Mouse (Mus musculus) spleen, embryonic (tissue): ENCODE data around the gene Itga2b.

Experiments
- CTCF ChIA-PET: fragments of 350-600 bp; sonication (Branson Sonifier 250); formaldehyde crosslinking; loops from one replicate; lab custom pipeline; 2022; lab: Charles Lee

Gene Itga2b

DNA sequence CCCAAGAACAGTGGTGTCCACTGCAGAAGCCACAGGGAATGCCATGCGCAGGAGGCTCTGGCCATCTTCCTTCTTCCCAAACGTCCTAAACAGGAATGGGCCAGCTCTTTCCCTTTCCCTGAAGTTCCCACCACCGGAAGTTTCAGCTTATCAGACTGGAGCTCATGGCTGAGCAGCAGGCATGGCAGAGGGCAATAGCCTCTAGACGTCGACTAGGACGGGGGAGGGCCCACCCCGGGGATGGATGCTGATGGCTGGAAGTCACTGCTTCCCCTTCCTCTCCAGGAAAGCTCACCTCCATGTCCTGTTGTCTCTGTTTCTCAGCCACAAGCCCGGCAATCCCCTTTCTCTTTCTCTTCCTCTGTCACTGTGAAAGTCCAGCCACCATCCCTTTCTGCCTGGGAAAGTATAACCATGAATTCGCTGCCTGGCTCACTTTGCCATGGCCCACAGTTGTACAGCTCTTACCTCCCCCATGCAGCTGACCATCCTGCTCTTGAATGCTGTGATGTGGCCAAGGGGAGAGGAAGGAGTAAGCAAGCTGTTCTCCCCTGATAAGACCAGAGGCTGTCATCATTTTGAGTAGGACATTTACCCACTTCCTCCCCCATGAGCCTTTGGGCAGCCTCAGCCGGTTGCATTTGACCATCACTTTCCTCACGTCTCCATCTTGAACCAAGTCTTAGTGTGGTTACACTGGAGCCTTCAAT is at the start of gene Itga2b:
TSS of gene Itga2b (minus strand) at position 475 of the 710 bp plus-strand sequence.
- CTCF ChIA-PET, result no interaction called here

DNA sequence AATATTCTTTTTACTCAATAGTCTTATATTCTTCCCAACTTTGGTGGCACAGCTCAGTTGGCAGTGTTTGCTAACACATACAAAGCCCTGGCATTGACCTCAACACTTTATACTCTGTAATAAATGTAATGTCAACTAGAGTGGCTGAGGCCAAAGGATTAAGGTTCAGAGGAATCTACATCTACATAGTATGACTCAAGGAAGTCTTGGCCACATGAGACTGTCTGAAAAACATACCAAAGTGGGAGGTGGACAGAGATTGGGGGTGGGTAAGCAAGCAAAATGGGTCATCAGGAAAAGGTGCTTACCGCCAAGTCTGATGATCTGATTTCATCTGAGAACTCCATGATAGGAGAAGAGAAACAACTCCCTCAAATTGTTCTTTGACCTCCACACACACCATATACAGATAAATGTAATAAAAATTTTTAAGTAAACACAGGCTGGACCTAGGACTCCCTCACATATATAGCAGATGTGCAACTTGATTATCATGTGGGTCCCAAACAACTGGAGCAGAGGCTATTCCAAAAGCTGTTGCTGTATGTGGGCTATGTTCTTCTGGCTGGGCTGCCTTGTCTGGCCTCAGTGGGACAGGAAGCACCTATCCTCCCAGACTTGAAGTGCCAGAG is 45.0 kb upstream of the Itga2b start:
- CTCF ChIA-PET, result no interaction called here

DNA sequence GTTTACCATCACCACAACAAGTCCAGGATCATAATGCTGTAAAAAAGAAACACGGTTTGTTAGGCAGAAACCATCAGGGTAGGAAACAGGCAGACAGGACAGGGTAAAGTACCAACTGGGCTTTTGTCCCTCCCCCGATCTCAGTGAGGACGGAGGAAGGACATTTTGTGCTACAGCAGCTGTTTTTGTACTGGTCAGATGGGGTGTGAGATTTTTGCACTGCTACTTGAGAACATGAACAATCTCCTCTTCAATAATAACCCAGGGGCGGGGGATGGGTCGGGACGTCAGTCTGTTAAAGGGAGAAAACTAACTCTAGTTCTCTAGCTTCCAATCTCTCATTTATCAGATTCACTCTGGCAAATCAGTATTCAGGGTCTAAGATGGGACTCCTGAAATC is 40.3 kb upstream of the Itga2b start:
- CTCF ChIA-PET, result no interaction called here

DNA sequence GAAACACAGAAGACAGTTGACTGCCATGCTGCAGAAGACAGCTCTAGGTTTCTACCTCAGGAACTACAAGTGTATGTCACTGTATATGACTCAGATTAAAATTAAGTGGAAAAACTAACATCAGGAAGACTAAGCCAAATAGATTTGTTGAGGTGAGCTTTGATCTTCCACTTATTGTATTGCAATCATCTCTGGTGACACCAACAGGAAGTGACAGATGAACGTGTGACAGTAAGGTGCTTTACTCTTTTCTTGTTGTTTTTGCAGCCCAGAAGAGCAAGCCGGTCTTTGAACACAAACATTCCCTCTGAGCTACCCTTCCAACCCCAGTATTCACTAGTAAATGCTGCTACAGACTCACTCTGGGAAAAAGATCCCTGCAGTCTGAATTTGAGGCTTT is 26.8 kb upstream of the Itga2b start:
- CTCF ChIA-PET, result no interaction called here

DNA sequence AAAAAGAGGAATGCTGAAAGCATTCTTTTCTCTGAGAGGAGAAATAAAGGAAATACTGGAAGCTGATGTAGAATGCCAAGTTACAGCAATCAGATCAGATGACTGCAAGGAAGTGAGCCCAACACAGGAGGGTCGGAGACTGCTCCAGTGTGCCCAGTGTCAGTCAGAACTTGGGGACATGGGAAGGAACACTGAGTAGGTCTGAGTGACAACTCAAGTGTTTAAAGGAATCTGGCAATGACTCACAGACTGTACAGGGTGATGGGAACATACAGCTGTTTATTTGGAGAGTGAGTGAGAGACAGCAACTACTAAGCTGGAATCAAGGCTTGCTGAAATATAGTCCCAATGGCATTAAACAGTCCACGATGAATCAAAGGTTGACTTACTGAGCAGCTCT is 26.3 kb upstream of the Itga2b start:
- CTCF ChIA-PET, result no interaction called here

DNA sequence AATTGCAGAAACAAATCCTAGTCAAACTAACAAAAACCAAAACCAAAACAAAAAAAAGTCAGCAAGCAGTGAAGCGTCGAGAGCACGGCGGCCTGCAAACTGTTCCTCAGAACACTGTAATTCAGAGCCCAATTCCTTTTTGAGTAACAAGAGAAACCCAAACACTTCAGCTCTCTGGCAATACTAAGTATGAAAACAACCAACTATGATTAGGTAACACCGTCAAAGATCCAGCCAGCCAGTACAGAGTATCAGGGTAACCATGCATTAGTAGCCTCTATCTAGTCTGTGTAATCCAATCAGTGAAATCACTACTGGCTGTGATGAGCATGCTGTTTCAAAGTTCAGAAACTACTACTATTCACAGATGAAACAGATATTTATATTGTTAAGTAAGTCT is 25.8 kb upstream of the Itga2b start:
- CTCF ChIA-PET, result no interaction called here

DNA sequence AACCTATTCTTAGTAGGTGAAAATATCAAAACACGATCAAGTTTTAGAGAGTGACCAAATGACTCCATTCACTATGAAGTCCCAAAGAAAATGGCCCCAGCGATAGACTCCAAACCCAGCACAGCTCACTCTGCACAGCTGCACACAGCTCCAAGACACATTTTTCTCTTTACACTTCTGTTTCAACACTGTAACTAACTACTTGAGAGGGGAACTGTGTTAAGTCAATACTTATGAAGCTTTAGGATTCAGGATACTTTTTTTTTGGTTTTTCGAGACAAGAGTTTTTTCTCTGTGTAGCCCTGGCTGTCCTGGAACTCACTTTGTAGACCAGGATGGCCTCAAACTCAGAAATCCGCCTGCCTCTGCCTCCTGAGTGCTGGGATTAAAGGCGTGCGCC is 25.2 kb upstream of the Itga2b start:
- CTCF ChIA-PET, result interaction anchor here (0.6 kb wide), 1 partner anchor 1205 kb away, joined by 3 read pairs; no protein-coding TSS in a partner anchor

DNA sequence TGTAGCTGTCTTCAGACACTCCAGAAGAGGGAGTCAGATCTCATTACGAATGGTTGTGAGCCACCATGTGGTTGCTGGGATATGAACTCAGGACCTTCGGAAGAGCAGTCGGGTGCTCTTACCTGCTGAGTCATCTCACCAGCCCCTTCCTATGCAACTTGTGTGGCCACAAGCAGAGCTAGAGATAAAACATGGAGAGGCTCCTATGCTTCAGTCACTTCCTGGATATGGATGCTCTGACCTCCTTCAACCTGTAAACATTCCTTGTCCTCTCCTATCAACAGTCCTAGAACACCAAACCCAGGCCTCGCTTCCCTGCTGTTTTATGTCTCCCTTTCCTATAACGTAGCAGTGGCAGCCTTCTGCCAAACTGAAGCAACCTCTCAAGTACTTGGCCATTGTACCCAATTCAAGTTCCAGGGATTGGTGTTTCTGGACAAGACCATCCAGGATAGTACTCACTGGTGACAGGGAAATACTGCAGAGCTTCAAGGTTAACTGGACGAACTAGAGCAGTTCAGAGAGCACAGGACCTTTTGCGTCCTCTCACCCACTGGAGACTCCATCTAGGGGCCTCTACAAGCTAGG is 24.2 kb upstream of the Itga2b start:
- CTCF ChIA-PET, result no interaction called here

DNA sequence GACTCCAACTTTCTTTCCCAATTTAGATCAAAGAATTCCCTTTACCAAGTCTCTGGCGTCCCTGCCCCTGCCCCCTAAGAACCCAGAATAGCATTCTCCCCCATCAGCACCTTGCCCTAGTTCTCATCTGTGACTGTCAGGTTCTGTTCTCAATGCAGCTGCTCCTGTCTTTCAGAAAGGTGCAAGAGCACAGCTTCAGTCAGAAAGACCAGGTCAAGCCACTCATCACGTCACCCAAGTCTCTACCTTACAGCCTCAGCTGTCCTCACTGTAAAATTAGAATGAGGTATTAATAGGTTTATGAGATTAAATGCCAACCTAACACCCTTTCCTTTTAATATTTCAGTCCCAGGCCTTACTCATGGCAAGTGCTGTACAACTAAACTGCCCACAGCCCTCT is 23.3 kb upstream of the Itga2b start:
- CTCF ChIA-PET, result interaction anchor here (0.7 kb wide), 1 partner anchor 64 kb away, joined by 4 read pairs; no protein-coding TSS in a partner anchor

DNA sequence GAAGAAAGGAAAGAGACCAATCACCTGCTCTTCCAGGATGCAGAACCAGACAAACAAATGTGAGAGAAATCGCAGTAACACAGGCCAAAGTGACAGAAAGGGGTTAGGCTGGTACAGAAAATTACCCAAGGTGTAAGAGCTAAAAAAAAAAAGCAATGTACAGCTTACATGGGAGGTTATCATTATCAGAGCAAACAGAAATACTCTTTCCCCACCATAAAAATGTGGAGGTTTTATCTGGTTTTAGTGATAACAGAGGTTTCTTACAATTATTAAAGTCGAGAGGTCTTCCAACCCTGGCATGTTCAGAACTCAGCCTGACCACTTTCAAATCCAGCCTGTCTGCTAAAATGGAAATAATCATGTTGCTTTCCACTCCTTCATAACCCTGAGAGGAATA is 18.0 kb upstream of the Itga2b start:
- CTCF ChIA-PET, result no interaction called here

DNA sequence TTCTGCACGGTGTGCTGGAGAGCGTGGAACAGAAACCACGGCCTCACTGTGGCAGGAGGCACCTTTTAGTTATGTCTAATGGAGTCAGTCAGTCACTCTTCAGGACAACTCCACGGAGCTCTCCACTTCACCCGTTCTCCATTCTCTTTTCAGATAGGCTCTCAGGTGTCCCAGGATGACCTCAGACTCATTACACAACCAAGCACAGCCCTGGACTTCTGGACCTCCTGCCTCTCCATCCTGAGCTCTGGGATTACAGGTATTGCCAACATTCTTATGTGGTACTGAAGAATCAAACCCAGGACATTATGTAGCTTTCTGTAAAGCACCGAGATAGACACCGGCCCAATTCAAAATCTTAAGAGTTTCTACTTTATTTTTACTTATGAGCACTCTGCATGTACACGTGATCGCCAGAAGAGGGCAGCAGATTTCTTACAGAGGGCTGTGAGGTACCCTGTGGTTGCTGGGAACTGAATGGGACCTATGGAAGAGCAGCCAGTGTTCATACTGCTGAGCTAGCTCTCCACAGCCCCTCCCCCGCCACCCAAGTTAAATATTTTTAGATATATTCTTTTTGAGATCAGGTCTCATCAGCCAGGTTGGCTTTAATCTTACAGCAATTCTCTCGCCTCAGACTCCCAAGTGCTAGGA is 16.9 kb upstream of the Itga2b start:
- CTCF ChIA-PET, result interaction anchor here (1.4 kb wide), 1 partner anchor 14 kb away, joined by 5 read pairs; no protein-coding TSS in a partner anchor

DNA sequence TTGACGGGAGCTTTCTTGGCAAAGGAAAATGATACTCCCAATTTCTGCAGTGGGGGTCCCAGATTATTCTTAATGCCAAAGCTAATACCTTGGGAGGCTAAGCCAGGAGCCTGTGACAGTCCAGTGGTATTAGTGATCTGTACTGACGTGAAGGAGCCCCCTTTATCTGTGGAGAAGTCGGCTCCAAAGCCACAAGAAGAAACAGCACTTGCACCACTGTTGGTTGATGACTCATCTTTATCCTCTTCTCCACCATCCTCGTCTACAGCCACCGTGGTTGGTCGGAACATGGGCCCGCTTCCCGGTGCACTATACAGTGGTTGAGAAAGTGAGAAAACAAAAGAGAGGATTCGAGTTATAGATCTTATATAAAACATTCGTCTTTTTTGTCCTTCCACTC is 11.9 kb upstream of the Itga2b start:
- CTCF ChIA-PET, result no interaction called here

DNA sequence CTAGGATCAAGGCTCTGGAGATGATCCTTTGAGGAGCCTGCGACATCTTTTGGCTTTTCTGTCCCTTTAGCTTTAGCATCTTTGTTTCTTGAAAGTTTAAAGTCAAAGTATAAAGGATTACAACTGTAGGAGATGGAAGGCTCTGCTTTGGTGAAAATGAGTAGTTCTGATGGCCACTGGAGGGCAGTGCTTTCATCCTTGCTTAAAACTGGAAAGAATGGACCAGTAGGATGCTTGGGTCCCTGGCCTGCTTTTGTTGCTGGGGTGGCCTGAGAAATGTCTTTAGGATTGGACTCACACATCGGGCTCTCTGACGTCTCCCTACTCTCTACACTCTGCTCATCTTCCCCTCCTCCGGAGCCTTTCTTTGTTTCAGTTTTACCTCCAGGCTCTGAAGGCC is 11.0 kb upstream of the Itga2b start:
- CTCF ChIA-PET, result interaction anchor here (0.5 kb wide), 1 partner anchor 93 kb away, joined by 6 read pairs; no protein-coding TSS in a partner anchor

DNA sequence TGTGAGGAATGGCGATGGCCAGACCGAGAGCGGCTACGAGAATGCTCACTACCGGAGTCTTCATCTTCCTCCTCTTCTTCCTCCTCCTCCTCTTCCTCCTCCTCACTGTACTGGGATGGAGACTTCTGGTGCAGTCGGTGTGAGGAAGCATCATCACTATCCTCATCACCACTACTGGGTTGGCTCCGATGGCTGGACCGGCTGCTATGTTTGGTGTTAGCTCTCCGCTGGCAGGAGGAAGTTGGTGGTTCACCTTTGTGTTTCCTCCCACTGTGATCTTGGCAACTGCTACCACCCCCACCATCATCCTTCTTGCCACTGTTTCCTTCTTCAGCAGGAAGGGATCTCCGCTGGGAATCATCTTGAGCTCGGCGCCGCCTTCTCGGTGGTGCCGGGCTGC is 10.2 kb upstream of the Itga2b start:
- CTCF ChIA-PET, result interaction anchor here (0.5 kb wide), 1 partner anchor 92 kb away, joined by 6 read pairs; no protein-coding TSS in a partner anchor

DNA sequence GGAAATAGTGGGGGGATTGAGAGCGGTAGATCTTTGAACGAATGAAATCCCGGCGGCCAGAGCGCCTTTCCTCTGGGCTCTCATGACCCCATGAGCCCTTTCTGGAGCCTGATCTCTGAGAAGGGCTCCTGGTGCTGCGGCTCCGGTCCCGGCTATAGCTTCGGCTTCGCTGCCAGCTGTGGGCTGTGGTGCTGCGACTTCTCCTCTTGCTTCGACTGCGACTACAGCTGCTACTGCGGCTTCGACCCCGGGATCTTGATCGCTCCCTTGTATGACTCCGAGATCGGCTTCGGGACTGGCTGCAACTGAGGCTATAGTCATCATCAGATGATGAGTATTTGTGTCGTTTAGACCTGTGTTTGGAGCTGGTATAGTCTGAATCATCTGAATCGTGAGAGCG is 9.7 kb upstream of the Itga2b start:
- CTCF ChIA-PET, result no interaction called here

DNA sequence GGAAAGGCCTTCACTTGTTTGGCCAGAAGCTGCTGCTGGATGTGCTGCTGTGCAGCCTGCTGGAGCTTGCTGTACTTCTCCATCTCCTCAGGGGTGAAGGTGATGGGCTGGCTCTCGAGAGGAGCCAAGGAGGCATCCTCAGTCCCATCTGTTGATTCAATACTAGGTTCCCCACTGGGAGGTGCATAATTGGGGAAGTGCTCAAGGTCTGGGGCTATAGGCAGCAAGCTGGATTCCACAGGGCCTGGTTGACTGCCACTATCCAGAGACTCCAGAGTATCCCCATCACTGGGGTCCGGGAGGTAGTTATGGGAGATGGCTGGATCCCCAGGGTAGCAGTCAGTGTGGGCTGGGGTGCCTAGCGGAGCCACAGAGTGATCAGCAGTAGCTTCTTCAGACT is 8.7 kb upstream of the Itga2b start:
- CTCF ChIA-PET, result no interaction called here

DNA sequence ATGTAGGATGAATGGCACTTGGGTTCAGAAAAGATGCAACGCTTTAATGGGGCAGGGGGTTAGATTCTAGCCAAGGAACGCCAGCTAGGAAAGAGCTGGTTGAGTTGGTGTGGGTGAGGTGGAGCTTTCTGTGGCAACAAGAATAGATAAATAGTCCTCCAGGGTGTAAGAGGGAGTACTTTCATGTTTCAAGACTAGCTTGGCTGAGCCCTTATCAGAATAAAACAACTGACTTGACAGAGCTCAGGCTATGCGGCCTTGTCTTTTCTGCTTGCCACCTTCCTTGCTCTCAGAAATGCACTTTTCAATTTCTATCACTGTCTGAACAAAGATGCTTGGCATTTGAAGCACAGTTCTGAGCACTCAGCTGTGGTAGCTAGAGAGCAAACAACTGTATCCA is 5.1 kb upstream of the Itga2b start:
- CTCF ChIA-PET, result no interaction called here

DNA sequence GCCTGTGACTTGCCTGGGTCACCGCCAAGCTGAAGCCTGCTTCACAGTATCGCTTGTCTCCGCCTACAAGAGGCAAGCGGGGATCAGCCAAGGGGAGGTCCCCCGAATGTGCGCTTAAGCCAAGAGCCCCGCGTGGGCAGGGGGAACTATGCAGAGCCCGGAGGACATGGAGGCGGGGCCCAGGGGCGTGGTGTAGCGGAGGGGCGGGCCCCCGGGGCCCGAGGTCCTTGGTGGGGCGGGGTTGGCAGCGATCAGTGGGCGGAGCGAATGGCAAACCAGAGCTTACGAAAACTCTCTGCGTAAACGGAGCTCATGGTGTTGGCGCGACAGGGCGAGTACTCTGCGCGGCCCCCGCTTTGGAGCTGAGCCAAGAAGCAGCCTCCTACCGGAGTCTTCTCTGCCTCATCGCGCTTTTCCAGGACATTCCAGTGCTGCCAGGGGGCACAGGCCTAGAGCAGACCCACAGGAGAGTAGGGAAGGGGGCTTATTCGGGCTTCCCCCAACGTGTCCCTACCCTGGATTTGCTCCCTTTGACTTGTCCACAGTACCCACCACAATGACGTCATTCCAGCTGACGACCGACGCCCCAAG is 2.8 kb downstream of the Itga2b start:
- CTCF ChIA-PET, result interaction anchor here (0.7 kb wide), 1 partner anchor 111 kb away, joined by 4 read pairs; no protein-coding TSS in a partner anchor

DNA sequence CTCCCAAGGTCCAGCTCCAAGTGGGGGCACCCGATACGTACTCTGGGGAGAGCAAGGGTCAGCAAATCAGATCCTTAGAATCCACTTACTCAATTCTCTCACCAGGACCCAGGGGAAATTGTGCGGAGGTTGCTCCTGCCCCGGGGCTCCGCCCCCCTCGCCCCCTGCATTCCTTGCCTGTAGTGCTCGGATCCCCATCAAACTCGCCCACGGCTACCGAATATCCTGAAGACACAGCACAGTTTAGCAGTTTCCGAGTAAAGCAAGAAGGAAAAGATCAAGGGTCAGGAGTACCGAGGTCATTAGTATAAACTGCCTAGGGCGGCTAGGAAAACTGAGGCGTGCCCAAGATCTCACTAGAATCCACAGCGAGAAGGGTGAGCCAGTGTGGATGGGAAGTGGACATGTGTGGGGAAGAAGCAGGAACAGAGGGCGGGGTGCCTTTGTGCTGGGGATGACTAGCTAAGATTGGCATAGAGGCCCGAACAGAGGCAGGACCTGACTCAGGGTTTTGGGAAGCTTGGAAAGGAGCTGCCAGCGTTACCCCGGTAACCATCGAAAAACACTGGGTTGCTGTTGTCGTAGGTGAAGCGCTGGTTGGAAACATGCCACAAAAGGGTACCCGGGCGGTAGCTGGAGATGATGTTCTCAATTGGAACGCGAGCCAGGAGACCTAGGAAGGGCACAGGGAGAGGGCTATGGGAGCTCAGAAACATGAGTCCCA is 4.0 kb downstream of the Itga2b start:
- CTCF ChIA-PET, result interaction anchor here (0.7 kb wide), 1 partner anchor 476 kb away, joined by 4 read pairs; no protein-coding TSS in a partner anchor

DNA sequence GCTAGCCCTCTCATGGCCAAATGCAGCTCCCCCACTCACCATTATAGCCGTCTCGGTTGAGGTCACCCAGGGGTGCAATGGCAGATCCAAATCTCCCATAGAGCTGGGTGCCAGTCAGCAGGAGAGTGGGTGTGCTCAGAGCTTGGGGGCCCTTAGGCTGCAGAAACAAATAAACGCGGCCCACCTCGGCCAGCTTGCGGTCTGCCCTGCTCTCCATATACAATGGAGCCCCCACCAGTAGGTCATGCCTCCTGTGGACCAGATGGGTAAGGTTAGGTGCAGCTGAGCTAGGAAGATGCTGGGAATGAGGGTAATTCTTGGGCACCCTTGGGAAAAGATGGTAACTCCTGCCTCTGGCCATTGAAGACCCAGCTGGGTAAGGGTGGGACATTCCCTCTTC is 5.0 kb downstream of the Itga2b start:
- CTCF ChIA-PET, result no interaction called here

DNA sequence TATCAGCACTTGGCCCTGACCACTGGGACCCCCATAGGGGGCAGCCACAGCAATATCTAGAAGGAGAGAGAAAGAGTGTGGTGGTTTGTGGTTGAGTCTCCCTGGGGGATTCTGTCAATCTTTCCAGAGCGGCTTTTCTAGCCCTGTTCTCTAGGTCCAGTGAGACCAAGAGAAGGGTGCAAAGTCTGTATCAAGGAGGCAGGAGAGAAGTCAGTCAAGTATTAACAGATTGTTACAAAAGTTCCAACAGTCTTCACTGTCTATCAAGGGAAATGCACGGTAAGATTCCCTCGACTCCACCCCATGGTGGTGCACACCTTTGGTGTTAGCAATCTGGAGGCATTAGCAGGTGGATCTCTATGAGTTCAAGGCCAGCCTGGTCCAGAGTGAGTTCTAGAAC is 8.2 kb downstream of the Itga2b start:
- CTCF ChIA-PET, result no interaction called here
